Mouse (Mus musculus) small intestine, adult 2 months (tissue): ENCODE measurements around the gene Dedd2.

Experiments used
- CTCF ChIP-seq: fragments of 200-500 bp; IDR thresholded peaks from 2 replicates; pipeline ENCODE4 v1.5.1; 2012; ENCODE audit warnings: low read depth, mild to moderate bottlenecking, control low read depth, inconsistent platforms, low read length, moderate library complexity, mixed read lengths; ENCODE audit not compliant: insufficient replicate concordance, insufficient read length; ENCODE audit errors: extremely low read depth
- POLR2A ChIP-seq: fragments of 200-500 bp; IDR thresholded peaks from 2 replicates; pipeline ENCODE4 v1.6.1; 2012; ENCODE audit warnings: low read depth, mild to moderate bottlenecking, control low read depth, inconsistent platforms, low read length, moderate library complexity

DNA sequence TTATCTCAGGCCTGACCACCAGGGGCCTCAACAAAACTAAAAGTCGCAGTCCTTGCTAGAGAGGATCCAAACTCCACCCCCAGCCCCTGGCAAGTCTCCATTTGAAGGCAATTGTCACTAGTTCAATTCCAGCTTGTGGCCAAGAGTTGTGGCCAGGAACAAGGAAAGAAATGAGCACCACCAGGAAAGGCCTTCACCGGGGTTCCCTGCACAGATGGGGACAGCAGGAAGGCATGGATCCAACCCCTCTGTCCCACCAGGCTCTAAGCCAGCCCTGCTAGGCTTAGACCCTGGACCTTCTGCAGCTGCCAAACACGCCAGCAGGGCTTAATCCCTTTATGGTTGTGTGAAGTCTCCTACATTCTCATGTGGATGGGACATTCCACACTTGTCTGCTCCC, 49.8 kb downstream of the Dedd2 start:
- TF ChIP-seq POLR2A (no peak), CTCF (no peak)
